Mouse (Mus musculus) cerebellum, adult 2 months (tissue): ENCODE measurements at regions not wholly inside any gene's neighbourhood (a gene's known extent, or its start where the extent isn't known, plus 50 kb on each side); places are given as distances from the start of the nearest gene placed in this dataset.

ENCODE experiments used
- CTCF ChIP-seq: fragments of 200-500 bp; IDR thresholded peaks from 2 replicates; pipeline ENCODE4 v1.5.1; 2011; ENCODE audit warnings: low read depth, mild to moderate bottlenecking, control low read depth, low read length, moderate library complexity, borderline replicate concordance; ENCODE audit not compliant: insufficient read depth
- POLR2A ChIP-seq: fragments of 200-500 bp; IDR thresholded peaks from 2 replicates; pipeline ENCODE4 v1.6.1; 2011; ENCODE audit warnings: low read length, control low read depth, borderline replicate concordance; ENCODE audit not compliant: insufficient read depth

GRCm38 (mm10) chr14:17046808-17047207 lies 227.9 kb upstream of the Rarb start:
- TF ChIP-seq CTCF (no peak), POLR2A (no peak)
